In the genomic region with DNA sequence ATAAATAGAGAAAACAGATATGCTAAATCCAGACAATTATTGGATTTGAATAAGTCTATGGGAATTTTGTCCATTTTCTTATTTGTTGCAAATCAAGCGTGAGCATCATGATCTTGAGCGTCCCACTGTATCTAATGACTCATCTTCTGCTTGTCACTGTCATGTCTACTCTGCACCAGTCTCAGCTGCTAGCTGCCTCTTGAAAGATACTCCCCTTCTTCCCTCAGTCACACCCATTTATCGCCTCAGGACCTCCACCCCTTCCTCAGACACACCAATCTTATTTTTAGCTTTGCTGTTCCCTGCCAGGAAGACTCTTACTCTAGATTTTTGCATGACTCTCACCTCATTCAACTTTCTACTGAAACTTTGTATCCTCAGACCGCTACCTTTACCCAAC, we compare ENCODE assay signal across 28 mouse cellular contexts. TPM values are rescaled to one million over a fixed set of nuclear protein-coding genes. Genes with fewer than 3 reads are reported as not detected.
DNase-seq lines count a peak whose midpoint lies in the region; ATAC-seq and TF ChIP-seq lines count a peak whose summit lies in the region.
"Had no signal": no experiment of that assay in that cellular context is flagged by ENCODE, and none has a peak within 500 bp of the region (broad histone marks: within the 10 kb centered on the region; RNA-seq: fewer than 3 reads in every experiment).

No protein-coding gene starts in this region.

- H3K36me3 ChIP-seq in heart, embryonic 10.5 days: no peaks in the 10 kb centered on the region
- H3K36me3 ChIP-seq in heart, embryonic 13.5 days: no peaks in the 10 kb centered on the region
- no peaks in the 10 kb centered on the region for H3K36me3 ChIP-seq in heart, embryonic 16.5 days (ENCODE audit: control insufficient read depth, insufficient read depth)
- no peaks in the 10 kb centered on the region for H3K36me3 ChIP-seq in liver, embryonic 12.5 days
- no peaks in the 10 kb centered on the region for H3K36me3 ChIP-seq in liver, postnatal 0 days (replicated peaks; ENCODE audit: insufficient read depth, low read length)
- H3K36me3 ChIP-seq: forebrain, embryonic 10.5 days; hindbrain, embryonic 12.5 days; hindbrain, embryonic 15.5 days had no signal

- H3K4me3 ChIP-seq in heart, embryonic 10.5 days: no peak overlapping the region
- no peak overlapping the region for H3K4me3 ChIP-seq in heart, embryonic 13.5 days
- no peak overlapping the region for H3K4me3 ChIP-seq in heart, embryonic 16.5 days (ENCODE audit: low read length)
- H3K4me3 ChIP-seq in liver, embryonic 12.5 days: no peak overlapping the region
- no peak overlapping the region for H3K4me3 ChIP-seq in liver, postnatal 0 days (ENCODE audit: low read depth, low read length)
- H3K4me3 ChIP-seq: forebrain, embryonic 10.5 days; forebrain, embryonic 13.5 days; hindbrain, embryonic 12.5 days; hindbrain, embryonic 15.5 days had no signal

- TF ChIP-seq EP300 in liver, postnatal 0 days (IDR thresholded peaks at IDR 0.05; ENCODE audit: low read depth): no peak

- peak overlapping the region; percentile 41 for H3K4me2 ChIP-seq in heart, embryonic 13.5 days
- H3K4me2 ChIP-seq in heart, embryonic 16.5 days (ENCODE audit: low read depth, low read length): peak overlapping the region; percentile 50
- no peak overlapping the region for H3K4me2 ChIP-seq in liver, embryonic 12.5 days
- H3K4me2 ChIP-seq in liver, postnatal 0 days (ENCODE audit: low read depth, low read length): no peak overlapping the region
- H3K4me2 ChIP-seq: forebrain, embryonic 13.5 days; hindbrain, embryonic 12.5 days; hindbrain, embryonic 15.5 days had no signal

- intact Hi-C loops in heart, postnatal 14 days (cut with DNase I): no loop called here

- no peaks in the 10 kb centered on the region for H3K27me3 ChIP-seq in heart, embryonic 10.5 days (ENCODE audit: insufficient read depth, poor library complexity, severe bottlenecking)
- H3K27me3 ChIP-seq in heart, embryonic 13.5 days (replicated peaks): no peaks in the 10 kb centered on the region
- no peaks in the 10 kb centered on the region for H3K27me3 ChIP-seq in heart, embryonic 16.5 days (ENCODE audit: control insufficient read depth, insufficient read depth, low read length)
- no peaks in the 10 kb centered on the region for H3K27me3 ChIP-seq in liver, embryonic 12.5 days (replicated peaks)
- H3K27me3 ChIP-seq in liver, postnatal 0 days (ENCODE audit: insufficient read depth, low read length): no peaks in the 10 kb centered on the region
- H3K27me3 ChIP-seq: forebrain, embryonic 13.5 days; hindbrain, embryonic 12.5 days; hindbrain, embryonic 15.5 days; Patski had no signal

- H3K4me1 ChIP-seq in heart, embryonic 10.5 days: peaks cover 30% of the 10 kb centered on the region
- H3K4me1 ChIP-seq in heart, embryonic 13.5 days: peaks cover 50% of the 10 kb centered on the region
- peaks cover 25% of the 10 kb centered on the region for H3K4me1 ChIP-seq in heart, embryonic 16.5 days (ENCODE audit: control insufficient read depth, insufficient read depth, low read length)
- H3K4me1 ChIP-seq in liver, embryonic 12.5 days: peaks cover 14% of the 10 kb centered on the region
- H3K4me1 ChIP-seq in liver, postnatal 0 days (ENCODE audit: insufficient read depth): peaks cover 2% of the 10 kb centered on the region; the same call in 1 of the 2 replicates
- H3K4me1 ChIP-seq: hindbrain, embryonic 12.5 days; hindbrain, embryonic 15.5 days had no signal

- H3K9ac ChIP-seq in heart, embryonic 13.5 days: no peak overlapping the region
- H3K9ac ChIP-seq in heart, embryonic 16.5 days (ENCODE audit: low read length): no peak overlapping the region
- H3K9ac ChIP-seq in liver, embryonic 12.5 days: no peak overlapping the region
- no peak overlapping the region for H3K9ac ChIP-seq in liver, postnatal 0 days (replicated peaks)
- H3K9ac ChIP-seq: forebrain, embryonic 13.5 days; hindbrain, embryonic 12.5 days; hindbrain, embryonic 15.5 days had no signal

- 45% methylated on average over 4 of the region's 4 CpGs for WGBS in heart, embryonic 10.5 days
- 46% methylated on average over 4 of the region's 4 CpGs for WGBS in heart, embryonic 13.5 days
- 47% methylated on average over 4 of the region's 4 CpGs for WGBS in heart, embryonic 16.5 days
- WGBS in liver, embryonic 12.5 days (ENCODE audit: insufficient replicate concordance): 42% methylated on average over 4 of the region's 4 CpGs
- WGBS in liver, postnatal 0 days (ENCODE audit: insufficient replicate concordance): 68% methylated on average over 4 of the region's 4 CpGs

- no peak for DNase-seq in heart, embryonic 10.5 days (ENCODE audit: low spot score)
- no peak for DNase-seq in heart, postnatal 14 days
- DNase-seq in heart, adult 8-10 months (ENCODE audit: low spot score): no peak
- no peak for DNase-seq in heart, adult 11 months
- DNase-seq in liver, postnatal 0 days: no peak
- DNase-seq: adrenal gland, postnatal 10 days; adrenal gland, postnatal 36 days; cerebellum, adult 18-20 months; cerebellum, adult 9-10 months; cerebellum, postnatal 14 days; gastrocnemius, postnatal 10 days; gastrocnemius, postnatal 36 days; kidney, adult 2 months had no signal

- no peak for ATAC-seq in heart, embryonic 13.5 days (ENCODE audit: extremely low read depth, insufficient number of reproducible peaks, low FRiP score, low TSS enrichment)
- 0 out of 2 replicates have a peak, but pooled peaks have one; percentile 37 for ATAC-seq in heart, embryonic 16.5 days (replicated peaks; ENCODE audit: extremely low read depth, insufficient read depth, low FRiP score)
- peak; percentile 63 for ATAC-seq in liver, embryonic 12.5 days
- ATAC-seq in liver, postnatal 0 days: no peak
- ATAC-seq: forebrain, embryonic 13.5 days; forebrain, embryonic 16.5 days; intestine, postnatal 0 days; Patski had no signal

- no peak for TF ChIP-seq CTCF in liver, postnatal 0 days (IDR thresholded peaks at IDR 0.05; ENCODE audit: low read depth)

- H3K27ac ChIP-seq in heart, embryonic 10.5 days: peak overlapping the region; percentile 59
- peak overlapping the region; percentile 74 for H3K27ac ChIP-seq in heart, embryonic 13.5 days (replicated peaks)
- H3K27ac ChIP-seq in heart, embryonic 16.5 days (ENCODE audit: low read length): peak overlapping the region; percentile 61
- H3K27ac ChIP-seq in liver, embryonic 12.5 days: no peak overlapping the region
- no peak overlapping the region for H3K27ac ChIP-seq in liver, postnatal 0 days (ENCODE audit: low read depth)
- H3K27ac ChIP-seq: forebrain, embryonic 10.5 days; forebrain, embryonic 13.5 days; hindbrain, embryonic 12.5 days; hindbrain, embryonic 15.5 days had no signal

- no peaks in the 10 kb centered on the region for H3K9me3 ChIP-seq in heart, embryonic 10.5 days
- H3K9me3 ChIP-seq in heart, embryonic 13.5 days: no peaks in the 10 kb centered on the region
- H3K9me3 ChIP-seq in heart, embryonic 16.5 days (replicated peaks; ENCODE audit: control insufficient read depth, low read length): no peaks in the 10 kb centered on the region
- H3K9me3 ChIP-seq in liver, embryonic 12.5 days (replicated peaks): no peaks in the 10 kb centered on the region
- no peaks in the 10 kb centered on the region for H3K9me3 ChIP-seq in liver, postnatal 0 days (ENCODE audit: low read length)
- H3K9me3 ChIP-seq: forebrain, embryonic 10.5 days; forebrain, embryonic 13.5 days; hindbrain, embryonic 12.5 days; hindbrain, embryonic 15.5 days had no signal

RNA-seq across cellular contexts. Expression of a gene that starts 19.0 kb away (rescaled TPM):
- 38.3 and 44.4 TPM in 2 replicates for polyA plus RNA-seq in heart, embryonic 10.5 days (2016; fragmentation: Nextera tagmentation; extraction: Ambion mirVana)
- total RNA-seq in heart, postnatal 14 days (2021): 10 to 100 TPM; 17.8 to 18.9 TPM
- polyA plus RNA-seq in heart, embryonic 13.5 days (2015; fragmentation: Nextera tagmentation; extraction: Ambion mirVana): 42.5 and 47.2 TPM in 2 replicates
- total RNA-seq in heart, adult 8-10 months (2022): 10 to 100 TPM; 10.5 to 16.7 (median 14.3) TPM
- polyA plus RNA-seq in heart, embryonic 16.5 days (2015; fragmentation: Nextera tagmentation; extraction: Ambion mirVana): 49.7 and 54.9 TPM in 2 replicates
- 16.5 and 16.9 TPM in 2 replicates for polyA plus RNA-seq in liver, embryonic 12.5 days (2016; fragmentation: Nextera tagmentation; extraction: Ambion mirVana)
- 13.2 and 15.1 TPM in 2 replicates for polyA plus RNA-seq in liver, postnatal 0 days (2015; fragmentation: Nextera tagmentation; extraction: Ambion mirVana)

RNA-seq across cellular contexts. Expression of a gene that starts 30.0 kb away (rescaled TPM):
- not detected in 2 replicates for polyA plus RNA-seq in heart, embryonic 10.5 days (2016; fragmentation: Nextera tagmentation; extraction: Ambion mirVana)
- total RNA-seq in heart, postnatal 14 days (2021): under 1 TPM; 0.07 to 0.15 TPM
- 0.05 and 0.06 TPM in 2 replicates for polyA plus RNA-seq in heart, embryonic 13.5 days (2015; fragmentation: Nextera tagmentation; extraction: Ambion mirVana)
- under 1 TPM in 2 of 4 experiments, not detected in 2; 0.09 to 0.11 TPM for total RNA-seq in heart, adult 8-10 months (2022)
- 0.36 and 0.37 TPM in 2 replicates for polyA plus RNA-seq in heart, embryonic 16.5 days (2015; fragmentation: Nextera tagmentation; extraction: Ambion mirVana)
- polyA plus RNA-seq in liver, embryonic 12.5 days (2016; fragmentation: Nextera tagmentation; extraction: Ambion mirVana): 0.04 TPM in 1 of 2 replicates, not detected in the other
- not detected in 2 replicates for polyA plus RNA-seq in liver, postnatal 0 days (2015; fragmentation: Nextera tagmentation; extraction: Ambion mirVana)
- total RNA-seq: adrenal gland, adult 18-20 months; adrenal gland, postnatal 36 days; ES-E14; granulocyte monocyte progenitor cell, adult 5-6 weeks; hematopoietic stem cell, adult 5-6 weeks had no signal
- polyA plus RNA-seq: forebrain, embryonic 13.5 days; hindbrain, embryonic 12.5 days; hindbrain, embryonic 15.5 days; intestine, embryonic 14.5 days; intestine, postnatal 0 days; kidney, adult 2 months had no signal

Comparison
In these comparisons a context has a peak if more than half of its experiments do, and no peak if none do; other contexts are left out.
1. ATAC-seq: peak in heart, embryonic 16.5 days (single experiment) and liver, embryonic 12.5 days (single experiment); none in heart, embryonic 13.5 days (single experiment) and liver, postnatal 0 days (single experiment).
2. H3K27ac ChIP-seq: peak in heart, embryonic 10.5 days (single experiment), heart, embryonic 13.5 days (single experiment) and heart, embryonic 16.5 days (single experiment); none in liver, embryonic 12.5 days (single experiment) and liver, postnatal 0 days (single experiment).
3. H3K4me2 ChIP-seq: peak in heart, embryonic 13.5 days (single experiment) and heart, embryonic 16.5 days (single experiment); none in liver, embryonic 12.5 days (single experiment) and liver, postnatal 0 days (single experiment).